Mouse (Mus musculus): ENCODE data around the gene Mme. TPM values are rescaled to one million over a fixed set of nuclear protein-coding genes. Genes with fewer than 3 reads are reported as not detected.
A peak's percentile ranks its signal among the peaks of the same experiment; 100 is the strongest.

Gene Mme
- total RNA-seq, 2 experiments from 2014 or later, result 21.7 to 41.1 TPM

DNA sequence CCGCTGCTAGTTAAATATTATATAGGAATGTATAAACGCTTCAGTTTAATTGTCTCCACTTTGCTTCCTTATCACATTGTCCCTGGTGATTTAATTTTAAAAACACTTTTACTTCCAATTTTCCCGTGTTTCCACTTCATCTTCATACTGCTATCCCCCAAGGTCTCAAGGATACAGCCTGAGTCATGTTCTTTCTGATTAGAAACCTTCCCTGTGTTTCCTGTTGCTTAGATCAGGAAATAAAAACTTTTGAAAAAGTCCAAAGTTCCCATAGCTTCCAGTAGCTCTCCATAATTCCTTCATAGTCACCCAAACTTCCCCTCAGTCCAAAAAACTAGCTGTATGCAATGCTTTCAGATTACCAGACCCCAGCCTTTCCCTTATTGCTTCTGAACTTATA, 109.4 kb downstream of the Mme start:
- DNase-seq, result no peak

- no peak for DNase-seq
Observed at GRCm38 (mm10) chr3:63351680-63352260, 110.4 kb downstream of the Mme start.

- DNase-seq, result no peak
Observed at GRCm38 (mm10) chr3:63359512-63359911, 118.2 kb downstream of the Mme start.

DNA sequence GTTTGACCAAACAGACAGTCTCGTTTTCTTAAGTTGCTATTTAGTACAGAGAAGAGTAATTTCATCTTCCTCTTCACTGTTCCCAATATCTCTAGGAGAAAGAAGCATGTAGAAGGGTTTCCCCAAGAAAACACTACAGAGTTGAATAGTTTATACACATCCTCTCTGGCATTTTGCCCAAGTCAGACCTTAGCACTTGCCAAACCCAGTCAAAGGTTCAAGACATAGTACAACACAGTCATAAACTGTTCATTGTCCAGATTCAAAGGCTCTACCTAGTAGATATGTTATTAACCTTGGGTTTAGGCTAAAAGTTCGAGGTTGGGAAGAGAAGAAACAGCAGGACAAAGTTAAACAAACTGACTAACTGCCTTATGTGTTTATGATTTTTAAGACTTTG, 143.7 kb downstream of the Mme start:
- DNase-seq, result no peak

- DNase-seq, result no peak
Observed at GRCm38 (mm10) chr3:63390774-63391173, 149.4 kb downstream of the Mme start.

DNA sequence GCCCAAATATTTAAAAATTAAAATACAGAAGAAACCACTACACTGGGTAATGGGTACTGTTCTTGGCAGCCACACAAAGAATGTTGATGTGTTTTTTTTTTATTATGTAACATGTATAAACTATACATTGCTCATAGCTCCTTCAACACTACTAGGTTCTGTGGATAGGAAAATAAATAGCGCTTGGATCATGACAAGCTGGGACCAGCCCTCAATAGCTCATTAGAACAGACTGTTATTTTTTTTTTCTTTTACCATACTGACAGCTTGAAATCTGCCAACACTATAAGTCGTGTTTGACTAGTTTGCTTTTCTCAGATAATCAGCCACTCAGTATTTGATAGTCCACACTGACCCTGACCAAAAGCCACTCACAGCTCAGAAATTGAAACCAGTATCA, 150.0 kb downstream of the Mme start:
- no peak for DNase-seq

GRCm38 (mm10) chr3:63394424-63394941, 153.1 kb downstream of the Mme start:
- no peak for DNase-seq

- DNase-seq, result no peak
Observed at GRCm38 (mm10) chr3:63398171-63398570, 156.8 kb downstream of the Mme start.

DNA sequence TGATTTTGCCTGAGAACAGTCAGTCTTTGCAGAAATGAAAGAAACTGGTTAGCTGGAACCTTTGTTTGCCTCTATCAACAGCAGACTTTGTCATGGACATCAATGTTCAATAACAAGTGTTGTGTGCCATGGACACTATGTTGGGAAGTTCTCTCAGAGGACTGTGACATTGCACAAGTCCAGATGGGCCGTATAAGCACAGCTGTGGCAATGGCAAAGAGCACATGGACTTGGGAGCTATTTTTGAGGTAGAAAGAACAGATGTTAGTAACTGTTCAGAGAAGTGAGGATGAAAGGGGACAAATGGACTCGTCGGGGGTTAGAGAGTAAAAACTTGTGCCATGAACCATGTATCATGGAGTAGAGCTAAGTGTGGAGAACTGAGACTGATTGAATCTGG, 165.1 kb downstream of the Mme start:
- DNase-seq, result no peak

DNA sequence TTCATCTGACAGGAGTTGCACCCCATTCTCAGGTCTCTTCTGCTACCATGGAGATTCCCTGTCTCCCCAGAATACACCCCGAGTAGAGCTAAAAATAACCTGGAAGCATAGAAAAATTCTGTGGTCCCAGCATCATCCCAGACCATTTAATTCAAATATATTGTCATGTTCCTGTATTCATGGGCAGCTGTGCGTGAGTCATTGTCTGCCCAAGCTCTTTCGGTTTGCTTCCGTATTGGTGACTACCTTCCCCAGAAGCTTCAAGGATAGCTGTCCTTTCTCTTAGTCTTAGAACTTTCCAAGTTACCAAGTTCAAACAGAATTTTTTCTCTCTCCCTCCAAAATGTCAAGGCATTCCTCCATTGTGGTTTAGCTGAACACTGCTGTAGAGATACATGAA, 169.7 kb downstream of the Mme start:
- peak; percentile 11 to 29 for DNase-seq

DNA sequence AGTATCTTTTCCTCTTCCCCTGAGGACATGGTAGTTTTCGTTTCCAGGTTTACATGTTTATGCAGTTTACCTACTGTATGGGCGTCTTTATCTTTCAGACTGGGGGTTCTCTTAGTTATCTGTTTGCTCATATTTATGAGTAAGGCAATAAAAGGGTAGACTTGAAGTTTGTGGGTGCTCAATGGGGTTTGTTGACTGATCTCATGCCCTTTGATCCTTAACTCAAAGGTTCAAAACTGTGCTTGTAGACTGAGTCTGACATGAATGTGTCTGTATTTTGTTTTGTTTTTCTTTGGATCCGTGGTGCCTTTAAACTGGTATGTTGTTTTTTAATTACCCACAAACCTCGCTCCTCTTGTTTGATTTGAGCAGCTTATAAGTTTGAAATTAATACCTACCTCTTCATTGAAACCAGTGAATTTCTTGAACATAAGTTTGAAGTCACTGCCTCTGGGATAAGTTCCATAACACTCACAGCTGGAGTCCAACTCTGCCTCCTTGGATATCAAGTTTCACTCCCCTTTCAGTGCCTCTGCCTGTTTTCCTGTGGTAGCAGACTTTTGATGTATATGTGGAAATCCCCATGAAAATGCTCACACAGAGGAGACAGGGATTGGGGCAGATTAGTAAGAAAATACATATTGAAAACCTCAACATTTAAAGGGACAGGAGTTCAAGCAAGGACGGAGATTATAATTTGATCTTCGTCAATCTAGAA, 171.0 kb downstream of the Mme start:
- DNase-seq, result no peak

DNA sequence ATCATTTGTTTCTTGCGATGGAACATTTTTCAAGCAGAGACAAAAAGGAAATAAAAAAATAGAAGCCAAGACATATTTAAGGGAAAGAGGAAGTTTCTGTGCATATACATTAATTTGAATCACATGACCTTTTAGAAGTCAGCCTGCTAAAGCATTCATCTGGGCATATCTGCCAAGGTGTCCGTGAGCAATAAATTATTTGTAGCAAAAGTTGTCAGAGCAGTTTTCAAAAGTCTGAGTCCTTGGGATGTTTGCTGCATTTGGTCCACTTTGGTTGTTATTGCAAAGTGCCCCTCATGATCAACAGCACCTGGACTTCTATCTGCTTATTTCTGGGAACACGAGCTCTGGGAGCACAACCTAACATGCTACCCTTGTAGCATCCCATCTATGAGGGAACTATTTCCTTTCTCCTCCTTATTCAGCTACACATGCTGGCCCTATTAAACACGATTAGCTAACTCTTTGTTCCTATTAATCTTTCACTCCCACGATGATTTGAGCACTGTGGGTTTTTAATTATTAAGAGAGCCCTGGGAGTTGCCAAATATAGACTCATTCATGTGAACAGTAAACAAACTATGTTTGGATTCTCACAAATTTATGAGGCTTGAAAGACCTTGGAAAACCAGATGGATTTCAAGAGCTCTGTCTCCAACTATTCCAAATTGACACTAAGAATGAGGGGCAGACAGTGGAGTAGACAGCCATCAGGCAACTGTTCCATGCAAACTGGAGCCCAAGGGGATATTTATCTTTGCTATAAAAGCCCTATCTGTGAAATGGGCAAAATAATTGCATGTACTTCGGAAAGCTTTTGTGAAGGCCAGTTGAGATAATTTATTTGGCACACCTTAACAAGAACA, 171.9 kb downstream of the Mme start:
- no peak for DNase-seq

GRCm38 (mm10) chr3:63417284-63417683, 175.9 kb downstream of the Mme start:
- DNase-seq, result peak; percentile 4 to 42

GRCm38 (mm10) chr3:63417758-63418157, 176.4 kb downstream of the Mme start:
- no peak for DNase-seq

- DNase-seq, result no peak
Observed at GRCm38 (mm10) chr3:63423552-63423951, 182.2 kb downstream of the Mme start.

Other genes starting within 250 kb of the Mme start
- not detected for gene Gm34302, start 242.3 kb downstream of the Mme start, total RNA-seq (2021)

Data from adrenal gland, postnatal 36 days (tissue).